Mouse (Mus musculus) kidney, postnatal 14 days (tissue): Measurements from ENCODE around the gene Gm21118.
"Not testable (repeated sequence)": the region's sequence is repeated elsewhere in the genome, so short reads cannot be mapped to it uniquely, and the experiment has no call there.

Experiments used
- DNase-seq: peaks from one replicate; pipeline ENCODE4 v3.0.0; 2022; ENCODE audit warnings: mixed read lengths

Gm21118 gene

GRCm38 (mm10) chrY:70273542-70273941 lies at the start of gene Gm21118:
Gene Gm21118, minus strand, starts transcription at chrY:70273642.
- not testable (repeated sequence) for DNase-seq

DNA sequence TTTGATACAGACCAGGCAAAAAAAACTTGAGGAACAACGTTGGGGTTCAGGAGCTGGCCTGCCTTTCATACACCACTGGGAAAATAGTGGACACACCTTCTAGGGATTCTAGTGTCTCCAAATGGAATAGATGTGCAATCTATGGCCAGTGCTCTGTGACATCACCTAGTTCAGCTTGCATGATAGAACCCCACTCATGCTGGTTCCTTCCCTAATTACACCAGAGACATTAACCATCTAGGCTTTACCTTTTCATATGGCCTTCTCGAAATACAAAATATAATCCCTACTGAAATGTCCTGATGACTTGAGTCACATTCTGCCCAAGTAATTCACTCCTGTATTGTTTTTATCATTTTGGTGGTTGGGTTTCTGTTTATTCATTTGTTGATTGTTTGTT lies 29.7 kb upstream of the Gm21118 start, which contains the start of the genes Gm29423 and Gm29644:
Gene Gm29423 (minus strand): TSS at position 101 of the 400 bp plus-strand sequence.
Gene Gm29644 (minus strand): TSS at position 157 of the 400 bp plus-strand sequence.
- DNase-seq, result not testable (repeated sequence)
